Mouse (Mus musculus): ENCODE results near the gene Tuba3a.

Gene Tuba3a

GRCm38 (mm10) chr6:125266600-125266999, 19.2 kb downstream of the Tuba3a start:
- DNase-seq (ENCODE audit: low read depth, low spot score), result peak; percentile 58

- DNase-seq (ENCODE audit: low read depth, low spot score), result peak; percentile 62
Observed at GRCm38 (mm10) chr6:125266091-125266490, 19.8 kb downstream of the Tuba3a start.

- peak; percentile 97 for DNase-seq (ENCODE audit: low read depth, low spot score)
Observed at GRCm38 (mm10) chr6:125265239-125265638, 20.6 kb downstream of the Tuba3a start.

GRCm38 (mm10) chr6:125264219-125264618, 21.6 kb downstream of the Tuba3a start:
- DNase-seq (ENCODE audit: low read depth, low spot score), result peak; percentile 51

- no peak for DNase-seq (ENCODE audit: low read depth, low spot score)
Observed at GRCm38 (mm10) chr6:125260006-125260555, 25.8 kb downstream of the Tuba3a start.

GRCm38 (mm10) chr6:125256222-125256966, 29.4 kb downstream of the Tuba3a start:
- DNase-seq (ENCODE audit: low read depth, low spot score), result no peak

GRCm38 (mm10) chr6:125255516-125256044, 30.3 kb downstream of the Tuba3a start:
- no peak for DNase-seq (ENCODE audit: low read depth, low spot score)

GRCm38 (mm10) chr6:125253863-125254715, 31.8 kb downstream of the Tuba3a start:
- no peak for DNase-seq (ENCODE audit: low read depth, low spot score)

- DNase-seq (ENCODE audit: low read depth, low spot score), result no peak
Observed at GRCm38 (mm10) chr6:125252711-125253110, 33.1 kb downstream of the Tuba3a start.

- DNase-seq (ENCODE audit: low read depth, low spot score), result no peak
Observed at GRCm38 (mm10) chr6:125252285-125252684, 33.6 kb downstream of the Tuba3a start.

GRCm38 (mm10) chr6:125244551-125244950, 41.3 kb downstream of the Tuba3a start:
- DNase-seq (ENCODE audit: low read depth, low spot score), result no peak

- DNase-seq (ENCODE audit: low read depth, low spot score), result peak; percentile 88
Observed at GRCm38 (mm10) chr6:125241566-125241965, 44.3 kb downstream of the Tuba3a start.

- DNase-seq (ENCODE audit: low read depth, low spot score), result no peak
Observed at GRCm38 (mm10) chr6:125240617-125241016, 45.2 kb downstream of the Tuba3a start.

GRCm38 (mm10) chr6:125239547-125239946, 46.3 kb downstream of the Tuba3a start:
- DNase-seq (ENCODE audit: low read depth, low spot score), result peak; percentile 54

GRCm38 (mm10) chr6:125238396-125238795, 47.4 kb downstream of the Tuba3a start:
- DNase-seq (ENCODE audit: low read depth, low spot score), result peak; percentile 70

- peak; percentile 66 for DNase-seq (ENCODE audit: low read depth, low spot score)
Observed at GRCm38 (mm10) chr6:125237421-125237820, 48.4 kb downstream of the Tuba3a start.

- DNase-seq (ENCODE audit: low read depth, low spot score), result peak; percentile 73
Observed at GRCm38 (mm10) chr6:125236782-125237181, 49.1 kb downstream of the Tuba3a start, which contains the start of gene Cd27. Gene Cd27 (minus strand): TSS chr6:125237010.

GRCm38 (mm10) chr6:125236341-125236740, 49.5 kb downstream of the Tuba3a start:
- no peak for DNase-seq (ENCODE audit: low read depth, low spot score)

- no peak for DNase-seq (ENCODE audit: low read depth, low spot score)
Observed at GRCm38 (mm10) chr6:125234520-125234828, 51.4 kb downstream of the Tuba3a start.

- DNase-seq (ENCODE audit: low read depth, low spot score), result no peak
Observed at GRCm38 (mm10) chr6:125233816-125234519, 51.9 kb downstream of the Tuba3a start.

- no peak for DNase-seq (ENCODE audit: low read depth, low spot score)
Observed at GRCm38 (mm10) chr6:125232516-125232915, 53.3 kb downstream of the Tuba3a start.
